Mouse (Mus musculus) right cerebral cortex, postnatal 25 days (tissue): ENCODE data around the gene Nek2.
A peak's percentile ranks its signal among the peaks of the same experiment; 100 is the strongest.

Experiments
- DNase-seq: peaks from one replicate; pipeline ENCODE4 v3.0.0; 2022

The Nek2 gene

DNA sequence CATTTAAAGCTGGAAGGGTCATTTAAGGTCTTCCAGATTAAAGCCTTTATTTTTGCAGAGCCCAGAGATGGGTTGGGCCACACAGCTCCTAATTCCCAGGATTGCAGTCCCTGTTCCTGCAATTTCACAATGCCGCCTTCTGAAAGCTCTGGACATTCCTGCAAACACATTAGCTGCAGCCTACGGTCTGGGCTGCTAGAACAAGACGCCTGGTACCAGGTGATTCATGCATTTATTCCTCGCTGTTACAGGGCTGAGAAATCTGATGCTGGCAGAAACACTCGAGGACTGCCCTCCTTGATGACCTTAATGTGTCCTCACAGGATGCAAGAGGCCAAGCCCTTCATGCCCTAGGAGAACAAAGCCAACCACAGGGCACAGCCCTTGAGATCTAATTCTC, 6.3 kb upstream of the Nek2 start:
- DNase-seq: no peak

DNA sequence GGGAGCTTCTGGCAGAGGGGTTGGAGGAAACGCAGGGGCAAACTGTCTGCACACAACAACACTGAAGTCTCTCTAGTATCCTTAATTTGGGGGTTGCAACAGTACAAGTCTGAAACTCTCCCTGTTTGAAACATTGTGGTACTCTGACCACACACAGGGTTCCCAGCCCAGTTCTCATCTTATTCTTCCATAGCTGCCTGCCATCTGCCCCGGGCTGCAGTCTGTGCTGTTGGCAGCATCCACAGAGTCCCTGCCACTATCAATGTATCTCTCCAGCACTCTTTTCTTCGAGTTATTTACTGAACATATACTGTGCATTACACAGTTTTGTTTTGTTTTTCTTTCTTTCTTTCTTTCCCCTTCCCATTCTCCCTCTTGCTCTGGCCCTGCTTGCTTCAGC, 4.6 kb upstream of the Nek2 start:
- no peak for DNase-seq

DNA sequence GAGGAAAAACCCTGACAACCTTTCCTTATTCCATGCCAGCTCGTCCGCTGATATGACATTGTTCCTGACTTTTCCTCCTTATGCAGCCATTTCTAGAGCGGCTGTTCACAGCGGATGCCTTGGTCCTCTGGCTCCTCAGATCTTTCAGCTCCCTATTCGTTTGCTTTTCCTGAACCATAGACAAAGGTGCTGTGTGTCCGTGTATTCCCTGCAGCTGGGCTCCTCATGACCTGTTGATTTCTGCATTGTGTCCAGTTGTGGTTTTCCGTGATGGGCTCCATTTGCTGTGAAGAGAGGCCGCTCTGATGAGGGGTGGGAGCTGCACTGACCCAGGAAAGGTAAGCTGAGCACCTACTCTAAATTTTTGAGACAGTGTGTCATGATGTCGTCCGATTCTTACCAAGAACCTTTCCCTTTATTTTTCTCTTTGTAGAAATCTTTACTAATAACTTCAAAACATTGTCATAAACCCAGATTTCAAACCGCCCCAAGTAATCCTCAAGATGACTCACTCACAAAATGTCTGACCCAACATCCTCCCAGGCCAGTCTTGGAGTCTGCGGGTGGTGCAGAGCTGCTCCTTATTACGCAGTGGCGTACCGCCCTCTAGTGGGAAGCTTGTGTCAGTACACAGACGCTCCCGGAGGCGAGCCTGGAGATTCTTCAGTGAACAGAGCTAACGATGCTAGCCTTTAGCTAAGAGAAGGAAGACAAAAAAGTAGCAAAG, 3.7 kb upstream of the Nek2 start:
- peak; percentile 84 for DNase-seq

DNA sequence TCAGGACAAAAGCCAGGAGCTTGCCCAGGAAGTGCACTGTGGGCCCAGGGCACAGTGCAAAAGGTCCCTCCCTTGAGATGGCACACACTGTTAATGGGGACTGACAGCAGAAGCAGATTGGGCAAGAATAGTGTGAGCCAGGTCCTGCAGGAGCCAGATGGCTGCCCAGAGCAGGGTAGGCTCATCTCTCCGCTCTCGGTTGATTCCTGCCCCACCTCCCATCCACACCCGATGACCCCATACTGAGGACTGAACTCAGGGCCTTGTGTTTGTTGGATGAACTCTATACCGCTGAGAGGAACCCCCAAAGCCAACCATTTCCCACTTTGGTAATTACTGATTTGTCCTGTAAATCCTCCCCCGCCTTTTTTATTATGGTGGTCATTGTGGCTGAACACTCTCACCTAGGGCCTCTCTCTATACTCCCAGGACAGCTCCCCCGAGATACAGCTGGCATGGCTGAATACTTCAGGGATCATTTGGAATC, 3.1 kb upstream of the Nek2 start:
- no peak for DNase-seq

DNA sequence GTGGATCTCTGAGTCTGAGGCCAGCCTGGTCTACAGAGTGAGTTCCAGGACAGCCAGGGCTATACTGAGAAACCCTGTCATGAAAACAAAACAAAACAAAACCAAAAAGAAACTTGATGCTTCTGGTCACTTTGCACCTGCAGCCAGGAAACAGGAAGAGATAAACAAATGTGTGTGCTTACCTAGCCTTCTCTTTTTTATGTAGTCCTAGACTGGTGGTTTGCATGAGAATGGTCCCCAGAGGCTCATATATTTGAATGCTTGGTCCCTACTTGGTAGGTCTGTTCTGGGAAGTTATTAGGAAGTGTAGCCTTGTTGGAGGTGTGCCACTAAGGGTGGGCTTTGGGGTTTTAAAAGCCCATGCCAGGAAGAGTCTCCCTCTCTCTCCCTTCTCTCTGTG, 2.2 kb upstream of the Nek2 start:
- DNase-seq: no peak

DNA sequence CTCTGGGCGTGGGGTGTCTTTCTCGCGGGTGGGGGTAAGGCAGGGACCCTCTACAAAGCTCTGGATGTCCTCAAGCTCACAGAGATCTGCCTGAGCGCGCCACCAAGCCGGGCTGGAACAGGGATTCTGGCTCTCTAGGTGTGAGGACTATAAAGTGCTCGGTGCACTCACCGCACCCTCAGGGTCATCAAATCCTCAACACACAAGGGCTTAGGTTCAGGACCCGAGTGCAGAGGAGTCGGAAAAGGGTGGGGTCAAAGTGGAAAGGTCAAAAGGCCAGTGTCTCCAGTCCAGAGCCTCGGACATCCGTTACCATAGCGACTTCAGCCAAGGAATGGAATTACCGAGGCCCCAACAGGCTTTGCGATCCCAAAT, 306 bp upstream of the Nek2 start:
- no peak for DNase-seq

DNA sequence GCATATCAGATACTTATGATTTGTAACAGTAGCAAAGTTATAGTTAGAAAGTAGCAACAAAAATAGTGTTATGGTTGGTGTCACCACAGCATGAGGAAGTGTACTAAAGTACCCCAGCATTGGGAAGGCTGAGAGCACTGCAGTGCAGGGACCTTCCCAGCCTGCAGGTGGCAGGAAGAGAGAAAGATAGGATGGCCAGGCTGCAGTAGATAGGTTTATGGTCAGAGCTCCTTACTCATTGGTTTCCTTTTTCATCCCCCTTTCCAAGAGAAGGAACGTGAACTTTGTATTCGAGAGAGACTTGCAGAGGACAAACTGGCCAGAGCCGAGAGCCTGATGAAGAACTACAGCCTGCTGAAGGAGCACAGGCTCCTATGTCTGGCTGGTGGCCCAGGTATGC, 7.9 kb downstream of the Nek2 start:
- DNase-seq: no peak

DNA sequence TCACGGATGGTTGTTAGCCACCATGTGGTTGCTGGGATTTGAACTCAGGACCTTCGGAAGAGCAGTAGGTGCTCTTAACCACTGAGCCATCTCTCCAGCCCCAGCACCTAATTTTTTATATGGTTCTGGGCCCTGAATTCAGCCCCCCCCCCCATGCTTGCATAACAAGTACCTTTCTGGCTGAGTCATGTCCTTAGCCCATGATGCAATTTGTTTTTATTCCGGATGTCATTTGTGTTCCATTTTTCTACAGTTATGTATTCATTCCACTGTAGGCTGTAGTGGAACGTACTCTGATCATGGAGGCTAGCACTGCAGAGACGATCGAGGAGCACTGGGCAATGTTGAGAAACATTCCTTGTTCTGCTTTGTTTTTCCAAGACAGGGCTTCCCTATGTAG, 12.2 kb downstream of the Nek2 start:
- DNase-seq: no peak

DNA sequence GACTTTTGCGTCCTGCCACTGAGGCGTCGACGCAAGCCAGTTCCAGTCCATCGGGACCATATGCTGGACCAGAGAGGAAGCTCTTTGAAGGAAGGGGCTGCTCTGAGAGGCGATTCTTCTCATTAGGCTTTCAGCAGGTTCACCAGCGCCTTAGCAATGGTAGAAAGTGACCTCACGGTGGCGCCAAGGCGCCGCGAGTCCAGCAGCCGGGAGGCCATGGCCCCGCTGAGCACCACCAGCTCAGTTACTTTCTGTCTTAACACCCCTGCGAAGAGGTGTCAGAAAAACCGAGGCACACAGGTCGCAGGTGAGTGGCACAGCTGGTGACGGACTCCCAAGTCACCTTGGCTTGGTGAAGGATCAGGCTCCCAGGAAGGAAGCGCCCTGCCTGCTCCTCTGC, 13.6 kb downstream of the Nek2 start:
- peak; percentile 50 for DNase-seq

DNA sequence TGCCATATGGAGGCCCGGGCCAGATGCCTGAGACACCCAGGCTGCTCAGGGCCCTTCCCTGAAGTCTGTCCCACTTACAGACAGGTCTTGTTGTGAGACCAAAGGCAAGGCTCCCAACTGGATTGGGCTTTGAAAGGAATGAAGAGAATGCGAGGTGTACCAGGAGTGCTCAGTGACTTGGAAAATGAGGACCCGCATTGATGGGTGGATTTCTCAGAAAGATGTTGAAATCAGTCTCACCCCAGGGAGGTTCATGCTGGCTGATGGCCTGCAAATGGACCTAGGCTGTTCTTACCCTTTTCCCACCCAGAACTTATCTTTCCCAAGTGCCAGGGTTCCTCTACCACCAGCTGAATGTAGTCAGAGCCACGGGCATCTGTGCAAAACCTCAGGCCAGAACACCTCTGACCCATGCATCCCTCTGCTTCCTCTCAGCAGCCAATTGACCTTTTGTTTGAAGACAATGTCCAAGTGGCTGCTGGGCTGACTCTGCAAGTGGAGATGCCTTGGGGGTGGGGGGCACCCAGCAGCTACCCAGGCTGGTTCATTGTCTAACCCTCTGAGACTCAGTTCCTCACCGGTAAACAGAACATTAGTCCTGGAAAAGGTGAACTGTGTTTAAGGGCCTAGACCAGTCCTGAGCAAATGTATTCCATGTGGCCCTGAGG, 15.2 kb downstream of the Nek2 start:
- no peak for DNase-seq

DNA sequence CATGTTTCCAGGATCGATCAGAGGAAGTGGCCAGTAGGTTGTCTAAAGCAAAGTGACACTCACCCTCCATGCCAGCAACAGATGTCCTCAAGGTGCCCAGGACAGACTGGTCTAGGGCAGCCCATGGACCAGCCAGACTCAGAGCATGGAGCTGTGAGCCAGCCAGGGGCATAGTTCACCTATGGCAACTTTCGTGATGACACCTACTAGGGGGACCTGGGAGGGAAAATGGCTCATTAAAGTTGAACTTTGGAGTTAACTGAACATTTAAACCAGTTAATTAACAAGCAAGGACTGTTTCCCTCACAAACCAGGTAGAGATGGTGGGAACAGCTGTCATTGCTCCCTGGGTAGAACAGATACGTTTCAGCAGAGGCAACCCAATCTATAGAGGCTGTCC, 16.4 kb downstream of the Nek2 start:
- DNase-seq: no peak

DNA sequence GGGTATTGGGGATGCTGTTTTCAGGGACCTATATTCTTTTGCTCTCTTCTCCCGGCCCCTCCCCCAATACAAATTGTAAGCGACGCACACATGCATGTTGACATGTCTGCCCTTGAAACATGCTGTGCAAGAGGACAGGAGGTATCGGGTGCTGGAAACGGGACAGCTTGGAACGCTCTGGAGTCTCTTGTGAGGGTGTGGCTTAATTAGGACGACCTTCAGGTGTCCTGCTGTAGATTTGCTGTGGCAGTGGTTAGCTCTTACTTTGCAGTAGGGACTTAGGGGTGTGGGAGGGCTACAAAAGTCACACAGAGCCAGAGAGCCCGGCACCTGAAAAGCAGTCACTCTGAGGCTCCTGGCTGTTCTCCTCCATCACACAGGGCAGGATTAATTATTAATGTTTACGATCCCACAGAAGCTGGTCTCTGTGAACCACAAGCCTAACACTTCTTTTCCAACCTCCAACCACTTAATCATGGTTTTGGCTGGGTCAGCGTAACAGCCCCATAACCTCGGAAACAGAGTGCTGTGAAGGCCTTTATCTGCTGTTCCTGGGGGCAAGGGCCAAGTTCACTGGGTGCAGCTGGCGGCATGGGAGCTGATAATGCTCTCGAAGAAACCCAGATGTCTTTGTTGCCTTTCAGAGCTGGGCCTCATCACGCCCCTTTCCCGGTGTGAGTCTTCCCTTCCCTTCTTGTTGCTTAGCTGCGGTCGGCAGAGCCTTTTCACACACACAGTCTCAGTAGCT, 17.9 kb downstream of the Nek2 start:
- no peak for DNase-seq

DNA sequence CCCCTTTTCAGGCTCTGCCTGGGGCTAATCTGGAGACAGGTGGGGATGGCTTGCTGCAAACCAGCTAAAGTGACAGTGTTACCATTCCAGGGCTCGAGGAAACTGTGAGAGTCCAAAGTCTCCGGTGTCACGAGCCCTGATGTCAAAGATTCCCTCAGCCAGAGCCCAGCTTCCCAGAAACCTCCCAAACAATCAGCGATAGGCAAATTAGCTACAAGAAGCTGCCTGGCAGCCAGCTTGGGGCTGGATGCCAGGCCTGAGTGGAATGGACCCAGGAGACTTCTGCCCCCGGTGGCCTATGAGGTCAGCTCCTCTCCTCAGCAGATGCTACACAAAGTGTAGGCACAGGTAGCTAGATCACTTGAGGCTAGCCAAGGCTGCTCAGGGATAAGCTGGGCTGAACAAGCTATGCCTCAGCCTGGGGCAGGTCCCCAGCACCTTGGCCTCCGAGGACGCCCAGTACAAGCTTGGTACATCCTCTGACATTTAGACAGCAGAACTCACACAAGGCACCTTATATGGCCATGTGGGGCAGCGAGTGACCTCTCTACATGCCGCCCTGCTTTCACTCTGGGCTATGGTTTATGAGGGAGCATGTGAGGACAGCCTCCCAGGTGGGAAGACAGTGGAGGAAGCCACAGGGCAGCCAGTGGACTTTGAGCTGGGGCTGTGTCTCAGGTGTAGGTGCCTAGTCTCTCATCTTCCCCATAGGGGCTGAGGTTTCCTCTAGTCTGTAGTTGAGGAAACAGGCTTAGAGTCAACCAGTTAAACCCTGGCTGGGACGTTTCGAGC, 19.7 kb downstream of the Nek2 start:
- no peak for DNase-seq

DNA sequence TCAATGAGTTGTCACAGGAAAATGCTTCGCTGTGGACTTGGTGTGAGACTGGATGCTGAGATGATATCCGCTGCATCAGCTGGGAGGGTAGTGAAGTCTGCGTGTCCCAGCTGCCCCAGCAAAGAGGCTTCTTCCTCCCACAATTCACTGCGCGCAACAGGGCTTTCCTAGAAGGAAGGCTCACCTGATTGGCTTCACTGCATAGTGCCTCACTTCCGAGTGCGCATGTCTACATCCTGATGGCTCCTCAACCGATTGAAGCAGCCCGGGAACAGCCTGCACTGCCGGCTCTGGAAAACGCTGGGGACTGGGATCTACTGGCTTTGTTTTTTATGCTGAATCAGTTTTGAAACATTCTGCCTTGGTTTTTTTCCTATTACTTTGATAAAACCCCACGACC, 21.0 kb downstream of the Nek2 start:
- no peak for DNase-seq

DNA sequence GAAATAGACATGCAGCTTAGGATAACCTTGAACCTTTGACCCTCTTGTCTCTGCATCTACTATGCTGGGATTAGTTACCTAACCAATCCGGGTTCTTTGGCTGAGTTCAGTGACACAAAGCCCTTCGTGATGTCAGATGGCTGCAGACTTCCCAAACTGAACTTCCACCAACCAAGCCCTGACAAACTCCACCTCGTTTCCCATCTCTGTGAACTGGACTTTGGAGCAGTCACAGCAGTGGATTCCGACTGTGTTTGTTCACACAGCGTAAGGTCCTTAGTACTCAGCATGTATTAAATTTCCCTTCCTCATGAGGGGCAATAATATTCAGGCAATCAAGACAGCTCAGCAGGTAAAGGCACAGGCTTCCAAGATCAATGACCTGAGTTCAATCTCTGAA, 25.4 kb downstream of the Nek2 start:
- DNase-seq: no peak

DNA sequence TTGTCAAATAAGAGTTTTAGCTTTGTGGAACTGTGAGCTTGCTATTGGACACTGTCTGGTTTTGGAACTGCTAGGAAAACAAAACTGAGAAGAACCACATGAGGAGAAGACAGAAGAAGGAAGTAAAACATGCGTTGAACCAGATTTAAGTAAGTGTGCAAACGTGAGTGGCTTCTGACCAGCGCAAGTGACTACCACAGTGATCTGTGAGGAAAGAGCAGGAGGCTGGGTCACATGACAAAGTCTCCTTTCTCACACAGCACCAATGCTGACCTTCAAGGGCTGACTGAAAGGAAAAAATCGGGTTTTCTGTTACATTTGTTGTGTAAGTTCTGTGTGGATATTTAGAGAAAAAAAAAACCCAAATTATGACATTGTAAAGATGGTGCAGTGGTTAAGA, 28.3 kb downstream of the Nek2 start:
- no peak for DNase-seq

DNA sequence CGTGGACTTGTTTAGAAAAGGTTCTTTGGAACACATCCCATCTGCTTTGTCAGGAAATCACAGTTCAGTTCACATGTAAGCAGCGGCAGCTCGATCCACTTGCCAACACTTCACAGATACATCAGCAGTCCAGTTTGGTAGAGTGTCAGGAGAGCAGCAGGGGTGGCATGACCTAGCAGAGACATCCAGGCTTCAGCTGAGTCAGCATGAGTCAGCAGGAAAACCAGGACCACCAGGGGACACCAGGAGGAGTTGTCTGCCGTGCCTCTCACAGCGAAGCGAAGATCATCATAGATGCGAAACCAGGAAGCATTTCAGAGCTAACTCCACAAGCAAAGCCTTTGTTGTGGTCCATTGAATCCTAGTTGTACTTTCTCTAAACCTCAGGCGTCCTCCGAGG, 32.2 kb downstream of the Nek2 start:
- no peak for DNase-seq

DNA sequence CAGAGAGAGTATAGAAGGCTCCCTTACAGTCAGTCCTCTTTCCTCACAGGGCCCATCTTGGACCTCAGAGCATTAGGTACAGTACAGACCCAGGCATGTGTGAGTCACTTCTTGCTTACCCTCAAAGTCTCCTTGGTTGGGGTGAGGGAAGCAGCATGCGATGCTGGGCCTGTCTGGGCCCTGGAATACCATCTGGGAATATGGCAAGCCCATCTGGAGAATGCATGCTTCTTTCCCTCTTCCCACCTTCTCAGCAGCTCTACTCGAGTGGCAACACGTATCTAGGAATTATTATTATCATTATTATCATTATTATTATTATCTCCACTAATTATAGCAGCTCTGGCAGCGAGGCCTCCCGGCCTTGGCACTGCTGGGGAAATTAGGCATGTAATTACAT, 33.5 kb downstream of the Nek2 start:
- DNase-seq: no peak

DNA sequence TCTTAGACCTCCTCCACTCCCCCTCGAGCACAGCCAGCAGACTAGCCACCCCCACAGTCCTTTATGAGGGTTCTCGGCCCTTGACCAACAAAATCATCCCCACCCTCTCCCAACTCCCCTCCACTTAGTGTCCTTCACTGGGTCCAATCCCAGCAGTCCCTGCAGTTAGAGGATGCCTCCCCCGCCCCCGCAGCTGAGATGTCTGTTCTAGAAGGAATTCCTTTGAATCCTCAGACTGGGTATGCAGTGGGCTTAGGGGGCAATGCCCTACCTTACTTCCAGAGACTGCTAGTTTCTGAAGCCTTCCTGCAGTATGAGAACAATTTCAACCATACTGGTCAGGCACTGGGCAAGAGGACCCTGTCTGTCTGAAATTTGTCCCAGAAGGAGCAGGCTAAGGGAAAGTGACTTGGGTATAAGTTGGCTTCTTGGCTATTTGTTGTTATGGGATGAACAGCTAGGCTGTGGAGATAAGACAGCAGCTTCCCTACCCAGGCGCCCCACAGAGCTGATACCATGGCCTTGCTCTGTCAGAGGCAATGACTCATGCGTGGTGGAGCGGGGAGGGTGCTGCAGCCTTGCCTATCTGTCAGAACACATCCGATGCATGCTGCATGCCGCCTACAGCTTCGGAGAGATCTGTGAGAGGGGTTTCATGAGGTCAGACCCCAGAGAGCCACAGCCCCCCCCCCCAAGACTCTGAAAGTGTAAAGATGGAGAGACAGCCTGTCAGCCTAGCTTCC, 34.1 kb downstream of the Nek2 start:
- DNase-seq: no peak

DNA sequence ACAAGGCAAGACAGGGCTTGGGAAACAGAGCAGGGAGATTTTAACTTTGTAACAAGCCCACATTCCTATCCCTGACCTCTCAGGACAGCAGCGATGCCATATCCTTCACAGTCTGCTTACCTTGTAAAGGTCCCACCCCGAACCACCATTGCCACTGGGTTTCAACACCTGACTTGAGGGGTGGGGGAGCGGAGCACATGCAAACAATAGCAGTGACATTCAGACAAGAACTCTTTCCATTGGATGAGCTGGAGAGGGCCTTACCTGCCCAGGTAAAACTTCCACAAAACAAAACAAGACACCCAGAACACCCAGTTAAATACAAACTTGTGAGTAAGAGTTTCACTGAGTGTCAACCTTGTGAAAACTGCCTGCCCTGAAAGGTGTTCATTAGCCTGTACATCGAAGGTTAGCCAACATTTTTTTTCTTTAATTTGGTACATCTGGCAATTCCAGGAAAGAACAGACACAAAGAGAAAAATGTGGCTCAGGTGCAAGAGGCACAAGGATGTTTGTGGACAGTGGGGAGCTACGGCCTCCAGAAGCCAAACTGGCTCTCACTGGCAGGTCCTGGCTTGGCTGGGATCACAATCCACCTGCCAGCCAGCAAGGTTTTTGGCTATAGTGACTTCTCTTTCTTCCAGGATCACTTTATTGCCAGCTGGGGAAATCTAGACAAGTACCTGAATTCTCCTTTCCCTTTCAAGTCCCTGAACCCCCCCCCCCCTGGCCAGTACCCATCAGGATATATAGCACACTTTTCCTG, 35.8 kb downstream of the Nek2 start:
- no peak for DNase-seq

DNA sequence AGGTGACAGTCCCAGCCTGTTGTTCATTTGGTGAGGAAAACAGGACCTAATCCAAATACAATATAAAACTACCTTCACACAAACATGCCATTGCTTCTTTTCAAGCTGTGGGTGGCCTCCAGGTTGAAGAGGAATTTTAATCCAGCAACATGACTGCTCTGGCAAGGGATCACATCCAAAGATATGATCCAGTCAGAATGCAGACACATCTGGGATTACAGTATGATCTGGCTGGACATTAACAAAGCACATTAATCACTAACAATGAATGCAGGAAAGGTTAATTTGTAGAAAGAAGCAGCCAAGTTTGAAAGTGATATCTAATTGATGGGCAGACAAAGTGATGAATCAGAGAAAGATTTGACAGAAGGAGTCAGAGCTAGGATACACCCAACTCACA, 36.9 kb downstream of the Nek2 start:
- no peak for DNase-seq

DNA sequence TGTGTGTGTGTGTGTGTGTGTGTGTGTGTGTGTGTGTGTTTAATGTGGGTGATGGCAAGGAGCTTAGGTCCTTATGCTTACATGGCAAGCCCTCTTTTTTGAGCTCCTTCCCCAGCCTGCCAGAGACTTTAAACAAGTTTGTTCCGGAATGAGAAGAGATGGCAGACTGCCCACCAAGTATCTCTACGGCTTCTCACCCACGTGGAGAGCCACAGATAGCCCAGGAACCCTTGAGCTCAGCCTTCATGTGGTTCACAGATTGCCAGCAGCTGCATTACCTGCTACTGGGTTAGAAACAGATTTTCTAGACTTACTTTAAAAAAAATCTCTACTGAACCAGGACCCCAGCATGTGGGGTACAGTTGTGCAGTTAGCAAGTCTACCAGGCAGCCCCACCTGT, 38.6 kb downstream of the Nek2 start:
- DNase-seq: peak; percentile 13
